Mouse (Mus musculus): ENCODE data around the gene Gfra4. TPM values are rescaled to one million over a fixed set of nuclear protein-coding genes. Genes with fewer than 3 reads are reported as not detected.

The Gfra4 gene
- total RNA-seq, 4 experiments from 2014 or later, result 0.92 to 1.7 (median 1.3) TPM

Small RNAs within 50 kb of the gene (microRNA-seq; reads per million reads assigned to microRNA genes)
- not detected for gene Mir6973b

Other genes starting within 250 kb of the Gfra4 start
- gene 4930402H24Rik, start 136.7 kb downstream of the Gfra4 start, total RNA-seq (2022), result 1 to 10 TPM; 2.0 to 4.0 (median 2.9) TPM
- 10 to 100 TPM; 11.4 to 15.0 (median 12.0) TPM for gene Atrn, start 136.6 kb downstream of the Gfra4 start, total RNA-seq (2022)
- gene Adam33, start 20.7 kb upstream of the Gfra4 start, total RNA-seq (2022), result 1 to 10 TPM in 3 of 4 experiments, under 1 TPM in 1; 0.82 to 1.8 (median 1.3) TPM
- gene Siglec1, start 43.7 kb upstream of the Gfra4 start, total RNA-seq (2022), result under 1 TPM; 0.19 to 0.72 (median 0.47) TPM
- 1 to 10 TPM; 6.8 to 9.2 (median 6.9) TPM for gene Hspa12b, start 84.2 kb upstream of the Gfra4 start, total RNA-seq (2022)
- not detected for gene Gm11037, start 90.4 kb upstream of the Gfra4 start, total RNA-seq (2022)
- gene 1700037H04Rik, start 117.0 kb upstream of the Gfra4 start, total RNA-seq (2022), result 1 to 10 TPM; 2.6 to 5.9 (median 4.4) TPM
- 10 to 100 TPM; 77.4 to 89.0 (median 82.6) TPM for gene Cenpb, start 137.0 kb upstream of the Gfra4 start, total RNA-seq (2022)
- 1 to 10 TPM; 1.2 to 2.3 (median 1.9) TPM for gene Cdc25b, start 143.9 kb upstream of the Gfra4 start, total RNA-seq (2022)
- 1 to 10 TPM in 3 of 4 experiments, under 1 TPM in 1; 0.94 to 1.7 (median 1.5) TPM for gene Spef1, start 144.2 kb upstream of the Gfra4 start, total RNA-seq (2022)
- gene Ap5s1, start 164.0 kb upstream of the Gfra4 start, total RNA-seq (2022), result 10 to 100 TPM; 10.7 to 21.6 (median 18.7) TPM
- gene Mavs, start 191.0 kb upstream of the Gfra4 start, total RNA-seq (2022), result 10 to 100 TPM; 39.9 to 46.3 (median 43.4) TPM
- 10 to 100 TPM; 18.9 to 25.4 (median 23.8) TPM for gene Pank2, start 219.4 kb upstream of the Gfra4 start, total RNA-seq (2022)

Measured in gastrocnemius, adult 8-10 months (tissue).